Mouse (Mus musculus): ENCODE data around the gene Cxcr4.

- TF ChIP-seq POLR2A (IDR thresholded peaks at IDR 0.05; ENCODE audit: control insufficient read depth, extremely low read depth, insufficient read depth, low read length, poor library complexity): no peak
- TF ChIP-seq CTCF (IDR thresholded peaks at IDR 0.05; ENCODE audit: borderline replicate concordance, control insufficient read depth, extremely low read depth, insufficient read depth, low read length, poor library complexity): no peak
These were observed 4.9 kb downstream of the Cxcr4 start for GRCm38 (mm10) chr1:128586928-128587780.

Data from thymus, adult 2 months (tissue).